13 mouse cellular contexts compared by ENCODE assay signal in the genomic region with DNA sequence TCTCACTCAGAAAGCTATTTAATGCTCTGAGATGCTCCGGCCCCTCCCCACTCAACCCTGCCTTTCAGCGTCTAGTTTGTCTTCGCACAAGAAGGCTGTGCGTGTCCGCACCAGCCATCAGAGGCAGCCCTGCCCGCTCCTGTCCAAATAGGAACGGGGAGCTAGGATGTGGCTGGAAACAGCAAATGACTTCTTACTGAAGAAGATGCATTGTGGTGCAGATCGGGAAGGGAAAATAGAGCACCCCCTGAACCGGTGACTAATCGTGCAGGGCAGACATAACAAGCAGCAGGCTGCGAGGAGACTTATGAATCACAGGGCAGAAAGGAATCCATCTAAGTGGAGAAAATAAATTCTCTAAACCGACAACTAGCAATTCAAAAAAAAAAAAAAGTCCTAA.
DNase-seq lines count a peak whose midpoint lies in the region; ATAC-seq lines count a peak whose summit lies in the region.
"Had no signal": no experiment of that assay in that cellular context is flagged by ENCODE, and none has a peak within 500 bp of the region (broad histone marks: within the 10 kb centered on the region; RNA-seq: fewer than 3 reads in every experiment).

No protein-coding gene starts in this region.

- ATAC-seq in frontal cortex, adult (ENCODE audit: low TSS enrichment), result peak; percentile 62
- no peak for ATAC-seq in neural tube, embryonic 13.5 days (ENCODE audit: low read depth)
- ATAC-seq in forebrain, embryonic 14.5 days, result no peak

- no peak overlapping the region for H3K9ac ChIP-seq in neural tube, embryonic 13.5 days
- H3K9ac ChIP-seq in forebrain, embryonic 14.5 days (ENCODE audit: low read length), result no peak overlapping the region
- H3K9ac ChIP-seq: limb, embryonic 13.5 days had no signal

- peaks cover 6% of the 10 kb centered on the region; the same call in 1 of the 2 replicates for H3K4me1 ChIP-seq in neural tube, embryonic 13.5 days (replicated peaks)
- H3K4me1 ChIP-seq in forebrain, embryonic 14.5 days (ENCODE audit: control insufficient read depth, insufficient read depth, low read length), result no peaks in the 10 kb centered on the region
- no peaks in the 10 kb centered on the region for H3K4me1 ChIP-seq in forebrain, embryonic 10.5 days

- no peak for DNase-seq in frontal cortex, postnatal 10 days (ENCODE audit: low spot score in 2 of 2)
- peak; percentile 18 for DNase-seq in retina, postnatal 1 day
- DNase-seq in retina, embryonic 14.5 days (ENCODE audit: low spot score), result no peak
- peak; percentile 79 for DNase-seq in brain, adult 2 months (ENCODE audit: low read depth, low spot score)
- no peak for DNase-seq in forebrain, embryonic 14.5 days (ENCODE audit: low spot score)
- DNase-seq in forebrain, embryonic 10.5 days (ENCODE audit: extremely low spot score, low spot score), result no peak
- DNase-seq: cerebellum, adult 11 months; gastrocnemius, postnatal 10 days had no signal

- no peaks in the 10 kb centered on the region for H3K36me3 ChIP-seq in neural tube, embryonic 13.5 days
- no peaks in the 10 kb centered on the region for H3K36me3 ChIP-seq in forebrain, embryonic 14.5 days (ENCODE audit: control insufficient read depth, insufficient read depth, low read length)
- no peaks in the 10 kb centered on the region for H3K36me3 ChIP-seq in forebrain, embryonic 10.5 days (replicated peaks)
- H3K36me3 ChIP-seq: limb, embryonic 13.5 days had no signal

- WGBS in neural tube, embryonic 13.5 days, result 45% methylated on average over 12 of the region's 12 CpGs
- 82% methylated on average over 12 of the region's 12 CpGs for WGBS in forebrain, embryonic 14.5 days
- WGBS in forebrain, embryonic 10.5 days, result 90% methylated on average over 12 of the region's 12 CpGs

- H3K4me3 ChIP-seq in neural tube, embryonic 13.5 days, result no peak overlapping the region
- no peak overlapping the region for H3K4me3 ChIP-seq in forebrain, embryonic 14.5 days (ENCODE audit: low read depth, low read length)
- H3K4me3 ChIP-seq in forebrain, embryonic 10.5 days, result no peak overlapping the region
- H3K4me3 ChIP-seq: limb, embryonic 13.5 days had no signal

- peak overlapping the region; percentile 30 for H3K4me2 ChIP-seq in neural tube, embryonic 13.5 days
- H3K4me2 ChIP-seq in forebrain, embryonic 14.5 days (ENCODE audit: low read length), result no peak overlapping the region
- H3K4me2 ChIP-seq: limb, embryonic 13.5 days had no signal

- no peak overlapping the region for H3K27ac ChIP-seq in neural tube, embryonic 13.5 days (replicated peaks)
- H3K27ac ChIP-seq in forebrain, embryonic 14.5 days (ENCODE audit: low read depth, low read length), result no peak overlapping the region
- H3K27ac ChIP-seq in forebrain, embryonic 10.5 days, result no peak overlapping the region
- H3K27ac ChIP-seq: kidney, postnatal 0 days; limb, embryonic 13.5 days; macrophage had no signal

- H3K9me3 ChIP-seq in neural tube, embryonic 13.5 days, result no peaks in the 10 kb centered on the region
- H3K9me3 ChIP-seq in forebrain, embryonic 14.5 days (replicated peaks; ENCODE audit: control insufficient read depth, low read length), result no peaks in the 10 kb centered on the region
- H3K9me3 ChIP-seq in forebrain, embryonic 10.5 days, result no peaks in the 10 kb centered on the region
- H3K9me3 ChIP-seq: limb, embryonic 13.5 days had no signal

- no peaks in the 10 kb centered on the region for H3K27me3 ChIP-seq in neural tube, embryonic 13.5 days
- H3K27me3 ChIP-seq in forebrain, embryonic 14.5 days (replicated peaks; ENCODE audit: control insufficient read depth, insufficient read depth, low read length), result no peaks in the 10 kb centered on the region
- H3K27me3 ChIP-seq in forebrain, embryonic 10.5 days (ENCODE audit: poor library complexity, severe bottlenecking), result no peaks in the 10 kb centered on the region

Comparison
In these comparisons a context has a peak if more than half of its experiments do, and no peak if none do; other contexts are left out.
1. DNase-seq: peak in retina, postnatal 1 day (single experiment) and brain, adult 2 months (single experiment); none in frontal cortex, postnatal 10 days (0 of 2), retina, embryonic 14.5 days (single experiment), forebrain, embryonic 14.5 days (single experiment) and forebrain, embryonic 10.5 days (single experiment).